Mouse (Mus musculus) heart, postnatal 25 days (tissue): ENCODE measurements around the gene Rangrf. TPM values are rescaled to one million over a fixed set of nuclear protein-coding genes. Genes with fewer than 3 reads are reported as not detected.
"Not testable (repeated sequence)": the region's sequence is repeated elsewhere in the genome, so short reads cannot be mapped to it uniquely, and the experiment has no call there.

Source experiments
- DNase-seq: peaks from one replicate; pipeline ENCODE4 v3.0.0; 2022; ENCODE audit warnings: low spot score
- intact Hi-C: fragments of 180-260 bp; cut with DNase I; formaldehyde crosslinking; loops from one replicate; pipeline ENCODE4 v1.15.1; 2025
- total RNA-seq, 2 experiments: library from RNA; stranded (reverse); gene quantifications; 2 replicates each; pipeline ENCODE4 v1.2.3; 2021

Rangrf gene
- 10 to 100 TPM; 80.3 to 89.1 TPM for total RNA-seq

- no peak for DNase-seq
- intact Hi-C loops: no loop called here
Measured at GRCm38 (mm10) chr11:68975085-68975484, at the start of gene Rangrf. TSS of gene Rangrf (minus strand) at chr11:68975185.

GRCm38 (mm10) chr11:69020691-69021090, 45.7 kb upstream of the Rangrf start:
- DNase-seq: no peak
- intact Hi-C loops: no loop called here

GRCm38 (mm10) chr11:69016755-69017154, 41.8 kb upstream of the Rangrf start:
- intact Hi-C loops: loop anchor here (2.0 kb wide), 1 partner anchor 18 kb away; no protein-coding TSS in a partner anchor
- no peak for DNase-seq

GRCm38 (mm10) chr11:69015644-69016441, 40.9 kb upstream of the Rangrf start, which contains the start of gene Ctc1:
TSS of gene Ctc1 (plus strand) at chr11:69015911.
- intact Hi-C loops: loop anchor here (2.0 kb wide), 1 partner anchor 19 kb away; no protein-coding TSS in a partner anchor
- DNase-seq: peak; percentile 82

- DNase-seq: peak; percentile 83
- intact Hi-C loops: no loop called here
Measured at GRCm38 (mm10) chr11:69012071-69012601, 37.2 kb upstream of the Rangrf start.

- intact Hi-C loops, DNase-seq: not testable (repeated sequence)
Measured at GRCm38 (mm10) chr11:69011445-69011844, 36.5 kb upstream of the Rangrf start.

GRCm38 (mm10) chr11:69010400-69011323, 35.7 kb upstream of the Rangrf start:
- intact Hi-C loops: no loop called here
- DNase-seq: no peak

- DNase-seq: no peak
- intact Hi-C loops: no loop called here
Measured at GRCm38 (mm10) chr11:69009508-69009907, 34.5 kb upstream of the Rangrf start.

- intact Hi-C loops: no loop called here
- DNase-seq: peak; percentile 68
Measured at GRCm38 (mm10) chr11:69008182-69009121, 33.5 kb upstream of the Rangrf start, which contains the start of gene Pfas. TSS of gene Pfas (minus strand) at chr11:69008460.

- DNase-seq, intact Hi-C loops: not testable (repeated sequence)
Measured at GRCm38 (mm10) chr11:69006575-69006974, 31.6 kb upstream of the Rangrf start.

- DNase-seq: no peak
- intact Hi-C loops: no loop called here
Measured at GRCm38 (mm10) chr11:69005193-69005592, 30.2 kb upstream of the Rangrf start.

GRCm38 (mm10) chr11:69003592-69003991, 28.6 kb upstream of the Rangrf start:
- intact Hi-C loops: no loop called here
- no peak for DNase-seq

- DNase-seq, intact Hi-C loops: not testable (repeated sequence)
Measured at GRCm38 (mm10) chr11:69002782-69003181, 27.8 kb upstream of the Rangrf start.

GRCm38 (mm10) chr11:68997080-68997479, 22.1 kb upstream of the Rangrf start:
- no peak for DNase-seq
- intact Hi-C loops: no loop called here

GRCm38 (mm10) chr11:68994377-68994776, 19.4 kb upstream of the Rangrf start:
- intact Hi-C loops: no loop called here
- no peak for DNase-seq

GRCm38 (mm10) chr11:68993122-68993521, 18.1 kb upstream of the Rangrf start:
- intact Hi-C loops: no loop called here
- DNase-seq: no peak

- intact Hi-C loops: no loop called here
- no peak for DNase-seq
Measured at GRCm38 (mm10) chr11:68988341-68988740, 13.4 kb upstream of the Rangrf start.

GRCm38 (mm10) chr11:68987365-68987882, 12.4 kb upstream of the Rangrf start:
- no peak for DNase-seq
- intact Hi-C loops: no loop called here
